Mouse (Mus musculus) kidney, adult 11 months (tissue): Measurements from ENCODE around the gene S100a5.

ENCODE experiments used
- DNase-seq: peaks from one replicate; pipeline ENCODE4 v3.0.0; 2022

S100a5 gene

DNA sequence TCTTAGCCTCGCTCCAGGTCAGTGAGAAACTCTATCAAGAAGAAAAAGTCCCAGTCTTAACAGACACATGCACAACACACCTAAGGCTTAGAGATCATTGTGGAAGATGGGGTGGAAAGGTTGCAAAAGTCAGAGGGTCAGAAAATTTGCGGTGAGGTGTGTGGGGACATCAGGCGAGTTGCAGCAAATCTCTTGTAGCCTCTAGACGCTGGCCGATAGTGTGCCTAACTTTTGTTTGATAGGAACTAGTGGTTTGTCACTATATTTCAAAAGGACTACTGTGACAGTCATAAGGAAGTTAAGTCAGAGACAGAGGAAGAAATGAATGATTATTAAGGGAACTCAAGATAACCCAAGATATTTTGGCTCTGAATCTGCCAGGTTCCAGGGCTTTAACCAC, 19.0 kb downstream of the S100a5 start:
- no peak for DNase-seq

DNA sequence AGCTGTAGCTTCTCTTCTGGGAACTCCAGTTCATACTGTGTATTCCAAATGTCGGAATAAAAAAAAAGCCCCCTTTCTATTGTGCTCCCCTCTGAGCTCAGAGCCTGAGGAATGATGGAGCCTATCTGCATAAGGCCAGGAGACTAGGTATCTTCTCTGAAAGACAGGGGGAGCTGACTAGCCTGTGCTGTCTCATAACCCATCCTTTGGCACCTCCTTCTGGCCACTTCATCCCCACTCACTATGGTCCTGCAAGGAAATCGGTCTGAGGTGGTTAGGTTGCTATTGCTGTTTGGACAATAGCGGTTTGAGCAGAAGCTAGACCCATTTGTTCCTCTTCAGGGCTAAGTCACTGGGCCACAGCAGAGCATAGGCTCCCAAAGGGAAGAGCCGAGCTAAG, 19.5 kb downstream of the S100a5 start:
- no peak for DNase-seq

DNA sequence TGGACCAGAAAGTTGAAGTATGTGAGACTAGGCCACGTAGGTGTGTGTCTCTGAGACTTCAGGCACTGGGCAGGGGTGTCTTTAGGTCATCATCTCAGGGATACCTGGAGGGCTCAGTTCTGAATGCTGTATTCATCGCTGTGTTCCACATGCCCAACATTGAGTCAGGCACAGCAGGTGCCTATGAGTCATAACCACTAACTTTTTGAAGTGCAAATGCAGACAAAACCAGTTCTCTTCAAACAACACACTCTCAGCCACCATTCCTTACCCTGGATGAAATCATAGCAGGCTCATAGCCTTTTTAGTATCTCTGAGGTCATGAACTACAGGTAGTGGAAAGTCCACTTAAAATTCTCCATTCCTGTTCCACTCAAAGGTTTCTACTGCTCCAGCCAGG, 21.0 kb downstream of the S100a5 start:
- DNase-seq, result no peak

DNA sequence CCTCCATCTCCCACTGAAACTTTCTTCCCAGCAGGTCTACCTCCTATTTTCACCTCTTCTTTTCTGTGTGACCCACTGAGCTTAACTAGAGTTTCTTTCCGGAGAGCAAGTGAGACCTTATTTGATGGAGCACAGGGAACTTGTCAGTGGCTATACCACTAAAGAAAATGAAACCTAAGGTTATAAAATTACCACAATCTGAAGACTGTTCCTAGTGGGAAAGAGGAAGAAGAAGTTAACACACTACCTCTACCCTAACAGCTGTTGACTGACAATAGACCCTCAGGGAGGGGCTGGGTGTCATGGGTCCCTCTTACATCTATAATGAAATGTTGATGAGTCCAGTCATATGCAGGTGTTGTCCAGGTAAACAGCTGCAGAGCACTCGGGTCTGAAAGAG, 23.7 kb downstream of the S100a5 start:
- no peak for DNase-seq

DNA sequence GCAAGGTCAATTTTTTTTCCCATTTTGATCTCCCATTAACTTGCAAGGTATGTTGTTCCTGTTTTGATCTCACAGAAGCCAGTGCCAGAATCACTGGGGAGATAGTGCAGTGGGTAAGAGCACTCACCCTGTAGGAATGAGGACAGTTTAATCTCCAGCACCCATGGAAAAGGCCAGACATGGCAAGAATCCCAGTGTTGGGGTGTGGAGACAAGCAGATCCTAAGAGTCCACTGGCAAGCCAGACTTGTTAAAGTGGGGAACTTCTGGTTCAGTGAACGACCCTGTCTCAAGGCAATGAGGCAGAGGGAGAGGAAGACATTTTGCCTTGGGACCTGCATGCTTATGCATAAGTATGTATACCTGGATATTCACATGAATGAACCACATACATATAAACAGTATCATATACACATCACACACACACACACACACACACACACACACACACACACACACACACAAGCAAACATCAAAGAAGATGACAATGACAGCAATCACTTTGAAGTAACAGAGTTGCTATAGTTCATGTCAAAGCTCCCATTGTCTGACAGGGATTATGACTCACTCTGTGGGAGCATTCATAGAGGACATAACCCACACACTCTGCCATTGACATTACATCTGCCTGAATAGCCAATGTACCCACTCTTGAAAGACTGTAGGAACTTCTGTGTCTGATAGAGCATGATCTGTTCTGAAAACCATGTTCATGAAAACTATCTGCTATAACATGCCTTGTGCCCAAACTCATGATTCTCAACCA, 30.4 kb downstream of the S100a5 start:
- DNase-seq, result no peak

DNA sequence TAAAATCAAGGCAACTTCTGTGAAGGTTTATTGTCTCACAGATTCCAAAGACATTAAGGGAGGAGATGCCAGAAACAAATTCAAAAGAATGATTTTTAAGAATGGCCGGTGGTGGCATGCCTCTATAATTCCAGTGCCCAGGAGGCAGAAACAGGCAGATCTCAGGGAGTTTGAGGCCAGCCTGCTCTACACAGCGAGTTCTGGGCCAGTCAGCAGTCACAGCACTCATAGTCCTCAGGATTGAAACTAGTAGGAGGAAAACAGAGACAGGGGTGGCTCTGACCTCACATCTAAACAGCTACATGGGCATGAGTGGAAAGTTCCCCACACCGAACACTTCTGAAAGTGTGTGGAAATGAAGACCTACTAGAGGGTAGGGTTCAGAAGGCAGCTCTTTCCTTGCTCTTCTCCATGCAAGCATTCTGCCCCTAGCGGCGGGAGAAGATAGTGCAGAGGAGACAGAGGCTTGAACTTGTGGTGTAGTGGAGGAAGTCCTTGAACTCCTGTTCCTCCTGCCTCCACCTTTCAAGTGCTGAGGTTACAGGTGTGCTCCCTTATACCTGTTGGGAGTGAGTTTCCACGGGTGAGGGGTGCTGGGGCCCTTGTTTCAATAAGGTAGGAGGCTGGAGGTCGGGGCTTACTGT, 31.3 kb downstream of the S100a5 start:
- DNase-seq, result no peak

DNA sequence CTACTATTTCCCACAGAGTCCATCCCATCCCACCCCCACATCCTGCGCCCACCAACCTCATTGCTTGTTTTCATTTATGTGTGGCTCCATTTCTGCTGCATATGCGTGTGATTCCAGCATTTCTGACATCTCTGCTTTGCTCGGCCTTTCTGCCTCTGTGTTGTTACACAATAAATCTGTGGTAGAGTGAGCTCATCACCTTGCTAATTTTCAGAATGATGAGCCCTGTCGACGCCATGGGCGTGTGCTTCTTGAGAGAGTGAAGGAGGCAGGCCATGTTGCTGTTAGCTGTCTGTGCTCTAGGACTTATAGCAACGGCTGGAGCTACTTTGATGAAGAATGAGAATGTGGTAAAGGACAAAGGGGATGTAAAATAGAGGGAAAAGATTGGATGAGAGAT, 32.7 kb downstream of the S100a5 start:
- no peak for DNase-seq

DNA sequence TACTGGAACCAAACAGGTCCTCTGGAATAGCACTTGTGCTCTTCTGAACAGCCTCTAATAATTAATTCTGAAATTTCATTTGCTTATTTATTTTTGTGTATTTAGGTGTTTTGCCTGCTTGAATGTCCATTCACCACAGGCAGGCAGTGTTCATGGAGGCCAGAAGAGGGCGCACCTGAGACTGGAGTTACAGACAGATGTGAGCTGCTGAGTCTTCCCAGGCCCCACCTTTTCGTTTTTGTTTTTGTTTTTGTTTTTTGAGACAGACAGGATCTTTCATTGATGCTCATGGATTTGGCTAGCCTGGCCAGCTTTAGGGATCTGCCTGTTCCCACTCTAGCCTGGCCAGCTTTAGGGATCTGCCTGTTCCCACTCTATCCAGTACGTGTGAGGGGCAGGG, 35.9 kb downstream of the S100a5 start:
- peak; percentile 18 for DNase-seq

DNA sequence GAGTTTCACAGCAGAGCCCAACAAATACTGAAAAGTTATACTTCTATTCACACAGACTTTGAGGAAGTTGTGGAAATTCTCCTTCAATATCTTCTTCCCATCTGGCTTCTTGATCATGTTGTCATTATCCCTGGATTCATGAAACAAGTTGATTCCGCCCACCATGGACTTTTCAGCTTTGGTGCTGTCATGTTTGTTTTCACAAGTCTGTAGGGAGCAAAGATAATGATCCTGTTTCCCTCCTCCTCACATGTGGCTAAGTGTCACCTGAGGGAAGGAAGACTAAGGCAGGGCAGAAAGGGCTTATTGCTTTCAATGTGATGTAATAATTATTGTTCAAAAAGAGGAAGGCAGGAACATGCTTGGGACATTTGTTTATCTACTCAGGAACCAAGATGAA, 39.0 kb downstream of the S100a5 start:
- DNase-seq, result no peak

DNA sequence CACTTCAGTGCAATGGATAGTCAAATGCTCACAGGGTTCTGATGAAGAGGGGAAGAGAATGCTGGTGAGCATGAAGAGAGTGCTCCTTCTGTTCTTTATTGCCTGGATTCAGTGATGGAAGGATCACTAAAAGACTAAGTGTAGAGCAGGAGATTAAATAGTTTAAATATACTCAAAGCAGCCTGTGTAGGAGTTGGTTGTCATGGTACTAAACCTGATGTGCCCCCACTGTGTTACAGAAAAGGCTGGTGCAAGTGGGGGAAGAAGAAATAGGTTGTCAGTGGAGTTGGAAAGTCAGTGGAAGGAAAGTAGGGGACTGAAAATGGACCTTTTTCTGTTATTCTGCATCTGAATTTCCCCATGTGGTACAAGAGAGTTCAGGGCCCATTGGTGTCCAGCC, 40.7 kb downstream of the S100a5 start:
- DNase-seq, result no peak

DNA sequence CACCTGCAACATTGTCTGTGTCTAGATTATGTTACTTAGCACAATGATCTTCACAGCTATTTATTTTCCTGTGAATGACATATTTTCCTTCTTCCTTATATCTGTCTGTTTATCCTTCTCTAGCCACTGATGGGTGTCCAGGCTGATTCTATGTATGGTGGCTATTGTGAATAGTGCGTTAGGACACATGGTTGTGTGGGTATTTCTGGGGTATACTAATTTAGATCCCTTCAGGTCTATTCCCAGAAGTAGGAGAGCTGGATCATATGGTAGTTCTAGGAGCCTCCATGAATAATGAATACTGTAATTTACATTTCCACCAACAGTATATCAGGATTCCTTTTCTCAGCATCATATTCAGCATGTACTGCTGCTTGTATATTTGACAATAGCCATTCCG, 41.5 kb downstream of the S100a5 start:
- DNase-seq, result no peak

DNA sequence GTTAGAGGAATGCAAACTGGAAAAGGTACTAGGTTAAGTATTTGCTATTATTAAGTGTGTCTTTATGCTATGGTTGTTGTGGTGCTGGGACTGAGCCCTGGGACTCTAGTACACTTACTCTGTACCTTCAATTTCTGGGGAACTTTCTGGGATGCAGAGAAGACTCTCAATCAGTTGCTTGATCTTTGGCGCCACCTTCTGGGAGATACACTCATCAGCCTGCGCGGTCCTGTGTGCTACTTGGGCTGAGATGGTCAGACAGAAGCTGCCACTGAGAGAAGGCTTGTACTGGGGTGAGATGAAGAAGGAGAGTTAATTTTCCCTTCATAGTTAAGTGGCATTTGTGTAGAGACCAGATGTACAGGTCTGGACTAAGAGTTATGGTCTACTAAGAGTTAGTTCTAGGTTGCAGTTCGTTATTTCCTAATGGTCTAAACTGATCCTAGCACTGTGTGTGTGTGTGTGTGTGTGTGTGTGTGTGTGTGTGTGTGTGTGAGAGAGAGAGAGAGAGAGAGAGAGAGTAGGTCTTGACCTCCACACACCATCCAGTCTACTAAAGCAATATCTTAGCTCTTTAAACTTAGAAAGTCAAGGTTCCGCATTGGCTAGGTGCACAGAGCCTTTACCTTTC, 44.7 kb downstream of the S100a5 start:
- DNase-seq, result peak; percentile 30

DNA sequence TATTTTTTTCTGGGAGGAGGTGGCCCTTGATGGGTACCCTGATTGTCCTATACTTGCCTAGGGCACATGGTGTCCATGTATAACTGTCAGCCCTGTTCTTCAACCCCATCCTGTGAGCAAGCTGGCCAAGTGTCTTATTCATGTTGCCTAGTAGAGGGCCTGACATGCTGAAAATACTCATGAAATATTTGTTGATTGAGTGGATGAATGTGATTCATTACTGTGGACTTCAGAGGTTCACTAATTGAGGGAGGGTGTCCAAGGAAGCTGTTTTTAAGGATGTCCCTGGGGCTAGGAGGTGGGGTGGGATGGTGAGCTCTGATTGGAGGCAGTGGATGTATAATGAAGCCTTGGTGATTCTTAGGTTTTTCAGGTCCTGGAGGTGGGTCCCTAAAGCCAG, 45.4 kb downstream of the S100a5 start, which contains the start of gene S100a7a:
S100a7a (plus strand) TSS at position 301 of the 400 bp plus-strand sequence.
- no peak for DNase-seq

DNA sequence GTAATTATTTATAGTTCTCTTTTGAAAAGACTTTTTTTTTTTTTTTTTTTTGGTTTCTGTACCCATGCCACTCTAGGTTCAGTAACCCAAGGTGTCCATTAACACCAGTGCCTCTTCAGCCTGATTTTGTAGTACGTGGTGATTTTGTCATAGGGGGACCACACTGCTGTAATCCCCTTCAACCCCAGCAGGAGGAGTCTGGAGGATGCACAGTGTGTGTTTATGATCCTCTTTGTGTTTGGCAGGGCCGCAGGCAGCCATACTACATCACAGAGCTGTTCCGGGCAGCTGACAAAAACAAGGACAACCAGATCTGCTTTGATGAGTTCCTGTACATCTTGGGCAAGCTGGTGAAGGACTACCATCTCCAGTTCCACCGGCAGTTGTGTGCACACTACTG, 49.1 kb downstream of the S100a5 start:
- DNase-seq, result no peak

DNA sequence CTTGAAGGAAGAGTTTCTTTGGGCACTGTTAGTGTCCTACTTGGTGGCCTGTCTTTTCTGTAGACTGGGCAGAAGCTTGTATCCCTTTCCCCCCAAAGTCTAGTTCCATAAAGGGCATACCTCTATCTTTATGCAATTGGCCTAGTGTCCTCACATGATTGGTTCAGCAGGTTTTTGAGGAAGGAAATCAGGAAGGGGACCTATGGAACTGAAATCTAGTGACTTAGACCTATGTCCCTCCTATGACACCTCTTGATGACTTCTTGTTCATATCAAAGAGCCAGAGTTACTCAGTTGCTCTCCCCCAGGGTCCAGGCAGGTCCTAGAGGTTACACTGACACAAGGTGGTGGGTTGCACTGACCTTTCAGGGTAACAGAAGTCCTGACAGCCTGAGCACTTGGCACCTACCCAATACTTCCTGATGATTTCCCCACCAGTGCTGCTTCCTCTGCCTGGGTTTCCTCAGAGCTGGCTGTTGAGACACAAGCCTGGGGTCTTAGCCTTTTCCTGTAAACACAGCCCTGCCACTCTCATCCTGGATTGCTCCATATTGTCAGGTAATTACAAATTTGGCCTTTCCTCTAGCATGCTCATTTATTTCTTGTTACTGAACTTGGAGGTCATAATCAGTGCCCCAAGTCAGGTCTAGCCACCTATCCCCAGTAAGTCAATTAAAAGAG, 51.2 kb downstream of the S100a5 start:
- no peak for DNase-seq
